Mouse (Mus musculus): ENCODE data around the gene C1qb. TPM values are rescaled to one million over a fixed set of nuclear protein-coding genes. Genes with fewer than 3 reads are reported as not detected.
A peak's percentile ranks its signal among the peaks of the same experiment; 100 is the strongest.

C1qb gene
- polyA plus RNA-seq, 1 experiment from 2014 or later: 10.6 TPM

DNA sequence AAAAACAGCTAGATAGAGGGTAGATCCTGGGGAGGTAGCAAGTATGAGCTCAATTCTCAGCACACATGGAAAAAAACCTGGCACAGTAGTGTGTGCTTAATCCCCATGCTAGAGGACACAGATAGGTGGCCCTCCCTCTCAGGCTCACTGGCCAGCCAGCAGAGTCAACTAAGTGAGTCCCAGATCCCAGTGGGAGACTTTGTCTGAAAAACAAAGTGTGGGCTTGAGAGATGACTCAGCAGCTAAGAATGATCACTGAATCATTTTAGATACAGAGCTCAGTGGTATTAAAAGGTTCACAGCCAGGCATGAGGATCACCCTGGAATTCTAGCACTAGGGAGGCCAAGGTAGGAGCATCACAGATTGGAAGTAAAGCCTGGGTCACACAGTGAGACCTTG is 21.8 kb upstream of the C1qb start:
- Histone ChIP-seq H3K9me3 (replicated peaks) (no peaks in the 10 kb centered on the region), H3K36me3 (no peaks in the 10 kb centered on the region), H3K27ac (no peak overlapping the region), H3K27me3 (ENCODE audit: low read depth, poor library complexity, severe bottlenecking) (peaks cover 90% of the 10 kb centered on the region), H3K4me1 (peaks cover 16% of the 10 kb centered on the region), H3K4me3 (no peak overlapping the region)
- no peak for DNase-seq (ENCODE audit: low spot score)

DNA sequence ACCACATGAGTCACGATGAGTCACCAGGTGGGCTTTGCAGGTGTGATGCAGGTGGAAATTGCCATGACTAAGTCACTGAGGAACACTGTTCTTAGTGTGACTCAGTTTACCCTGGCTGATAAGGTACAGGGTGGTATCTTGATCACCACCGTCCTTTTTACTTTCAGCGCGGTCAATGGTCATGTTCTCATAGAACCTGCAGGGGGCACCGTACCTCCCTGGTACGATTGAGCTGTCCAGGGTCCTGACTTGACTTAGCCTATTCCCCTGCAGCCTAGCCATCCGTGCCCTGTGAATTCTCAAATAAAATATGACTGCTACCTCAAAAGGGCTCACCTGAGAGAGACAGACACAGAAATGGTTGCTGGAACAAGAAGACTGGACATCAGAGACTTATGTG is 21.0 kb upstream of the C1qb start:
- H3K4me1 ChIP-seq: peaks cover 16% of the 10 kb centered on the region
- H3K27ac ChIP-seq: no peak overlapping the region
- H3K9me3 ChIP-seq (replicated peaks): no peaks in the 10 kb centered on the region
- no peak overlapping the region for H3K4me3 ChIP-seq
- H3K36me3 ChIP-seq: no peaks in the 10 kb centered on the region
- H3K27me3 ChIP-seq (ENCODE audit: low read depth, poor library complexity, severe bottlenecking): peaks cover 89% of the 10 kb centered on the region
- 16% methylated on average over 7 of the region's 7 CpGs for WGBS
- peak; percentile 81 for DNase-seq (ENCODE audit: low spot score)

DNA sequence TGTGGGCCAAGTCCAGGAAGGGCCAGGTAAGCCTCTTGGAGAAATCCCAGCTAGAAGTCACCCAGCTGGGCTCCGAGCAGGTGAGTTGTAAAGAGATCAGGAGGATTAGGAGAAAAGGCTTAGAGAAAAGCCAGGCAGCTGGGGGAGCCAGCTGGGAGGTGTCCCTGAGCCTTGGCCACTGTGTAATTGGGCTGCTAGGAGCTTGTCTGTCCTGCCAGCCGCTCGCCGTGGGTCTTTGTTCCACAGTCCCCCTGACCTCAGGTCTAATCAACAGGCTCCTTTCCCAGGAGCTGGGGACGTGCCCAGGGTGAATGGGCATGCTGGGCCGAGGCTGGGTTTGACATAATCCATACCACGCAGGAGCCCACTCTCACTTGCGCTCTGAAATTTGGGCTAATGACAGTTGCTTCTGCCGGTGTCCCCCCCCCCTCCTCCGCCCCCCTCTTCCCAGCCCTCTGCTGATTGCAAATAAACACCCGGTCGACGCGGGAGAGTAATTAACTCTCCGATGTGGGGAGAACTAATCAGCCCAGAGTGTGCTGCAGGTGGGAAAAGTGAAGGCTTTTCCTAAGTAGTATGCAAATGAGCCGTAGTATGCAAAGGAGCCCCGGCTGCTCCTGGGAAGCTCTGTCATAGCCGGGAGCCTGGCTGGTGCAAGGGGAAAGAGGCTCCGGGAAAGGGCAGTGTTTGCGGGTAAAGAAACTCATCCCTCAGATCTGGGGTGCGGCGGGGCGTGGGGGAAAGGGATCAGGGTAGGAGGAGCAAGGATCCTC is 19.0 kb upstream of the C1qb start:
- H3K9me3 ChIP-seq (replicated peaks): no peaks in the 10 kb centered on the region
- no peaks in the 10 kb centered on the region for H3K36me3 ChIP-seq
- WGBS: 2% methylated on average over 23 of the region's 23 CpGs
- DNase-seq (ENCODE audit: low spot score): no peak
- no peak overlapping the region for H3K4me3 ChIP-seq
- 0 out of 2 replicates have a peak, but pooled peaks cover 4% of the 10 kb centered on the region for H3K4me1 ChIP-seq
- peaks cover 69% of the 10 kb centered on the region for H3K27me3 ChIP-seq (ENCODE audit: low read depth, poor library complexity, severe bottlenecking)
- H3K27ac ChIP-seq: no peak overlapping the region

DNA sequence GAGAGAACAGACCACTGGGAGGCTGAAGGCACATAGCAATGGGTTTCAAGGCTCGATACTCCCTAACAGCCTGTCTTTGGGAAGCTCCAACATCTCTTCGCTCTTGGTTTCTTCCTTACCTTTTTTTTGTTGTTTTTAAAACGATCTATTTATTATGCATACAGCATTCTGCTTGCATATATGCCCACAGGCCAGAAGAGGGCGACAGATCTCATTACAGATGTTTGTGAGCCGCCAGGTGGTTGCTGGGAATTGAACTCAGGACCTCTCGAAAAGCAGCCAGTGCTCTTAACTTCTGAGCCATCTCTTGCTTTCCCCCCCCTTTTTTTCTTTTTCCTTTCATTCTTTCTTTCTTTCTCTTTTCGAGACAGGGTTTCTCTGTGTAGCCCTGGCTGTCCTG is 13.2 kb upstream of the C1qb start:
- peaks cover 72% of the 10 kb centered on the region for H3K27me3 ChIP-seq (ENCODE audit: low read depth, poor library complexity, severe bottlenecking)
- peaks cover 6% of the 10 kb centered on the region for H3K4me1 ChIP-seq
- DNase-seq (ENCODE audit: low spot score): no peak
- H3K4me3 ChIP-seq: no peak overlapping the region
- no peaks in the 10 kb centered on the region for H3K36me3 ChIP-seq
- no peak overlapping the region for H3K27ac ChIP-seq
- H3K9me3 ChIP-seq (replicated peaks): no peaks in the 10 kb centered on the region
- 67% methylated on average over 7 of the region's 7 CpGs for WGBS

DNA sequence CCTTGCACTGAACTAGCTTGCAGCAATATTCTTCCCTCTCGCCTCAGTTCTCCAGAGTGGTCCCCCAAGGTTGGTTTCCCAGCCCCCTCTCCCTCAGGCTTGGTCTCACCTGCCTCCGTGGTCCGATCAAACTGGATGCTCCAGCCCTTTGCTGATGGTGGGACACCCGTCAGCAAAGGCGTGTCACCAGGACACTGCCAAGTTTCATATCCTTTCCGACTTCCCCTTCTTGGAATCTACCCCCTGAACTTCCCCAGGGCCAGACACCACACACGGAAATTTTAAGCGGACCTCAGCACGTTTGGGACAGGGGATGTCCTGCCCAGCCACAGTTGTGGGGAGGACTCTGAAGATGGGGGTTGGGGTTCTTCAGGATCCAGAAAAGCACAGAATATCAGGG is 12.7 kb upstream of the C1qb start, which contains the start of gene C1qa:
Gene C1qa (minus strand): TSS at position 167 of the 400 bp plus-strand sequence.
- 79% methylated on average over 9 of the region's 9 CpGs for WGBS
- Histone ChIP-seq H3K4me3 (no peak within 1 kb of the TSS), H3K27ac (no peak within 1 kb of the TSS), H3K27me3 (ENCODE audit: low read depth, poor library complexity, severe bottlenecking) (peaks cover 72% of the 10 kb centered on the region), H3K36me3 (no peaks in the 10 kb centered on the region), H3K9me3 (replicated peaks) (no peaks in the 10 kb centered on the region), H3K4me1 (peaks cover 8% of the 10 kb centered on the region)
- no peak for DNase-seq (ENCODE audit: low spot score)

DNA sequence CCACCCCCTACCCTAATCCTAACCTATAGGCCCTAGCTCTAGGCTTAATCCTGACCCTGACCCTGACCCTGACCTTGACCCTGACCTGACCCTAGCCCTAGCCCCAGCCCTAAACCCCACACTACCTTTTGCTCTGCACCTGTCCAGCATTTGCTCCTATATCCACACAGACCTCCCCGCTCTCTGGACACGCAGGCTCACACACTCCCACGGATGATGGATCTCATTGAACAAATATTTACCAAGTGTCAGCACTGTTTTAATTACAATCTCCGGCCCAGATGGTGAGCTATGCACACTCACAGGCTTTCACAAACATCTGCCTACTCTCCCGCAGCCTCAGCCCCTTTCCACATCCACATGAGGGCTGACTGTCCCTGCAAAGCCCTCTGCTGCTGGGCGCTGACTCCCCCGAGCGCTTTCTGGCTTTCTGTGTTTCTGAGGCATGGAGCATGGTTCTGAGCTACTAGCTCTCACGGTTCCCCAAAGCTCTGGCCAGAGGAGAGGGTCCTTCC is 12.2 kb upstream of the C1qb start:
- no peaks in the 10 kb centered on the region for H3K9me3 ChIP-seq (replicated peaks)
- no peak overlapping the region for H3K4me3 ChIP-seq
- 82% methylated on average over 9 of the region's 9 CpGs for WGBS
- peaks cover 74% of the 10 kb centered on the region for H3K27me3 ChIP-seq (ENCODE audit: low read depth, poor library complexity, severe bottlenecking)
- H3K36me3 ChIP-seq: no peaks in the 10 kb centered on the region
- no peak for DNase-seq (ENCODE audit: low spot score)
- H3K27ac ChIP-seq: no peak overlapping the region
- H3K4me1 ChIP-seq: peaks cover 8% of the 10 kb centered on the region

DNA sequence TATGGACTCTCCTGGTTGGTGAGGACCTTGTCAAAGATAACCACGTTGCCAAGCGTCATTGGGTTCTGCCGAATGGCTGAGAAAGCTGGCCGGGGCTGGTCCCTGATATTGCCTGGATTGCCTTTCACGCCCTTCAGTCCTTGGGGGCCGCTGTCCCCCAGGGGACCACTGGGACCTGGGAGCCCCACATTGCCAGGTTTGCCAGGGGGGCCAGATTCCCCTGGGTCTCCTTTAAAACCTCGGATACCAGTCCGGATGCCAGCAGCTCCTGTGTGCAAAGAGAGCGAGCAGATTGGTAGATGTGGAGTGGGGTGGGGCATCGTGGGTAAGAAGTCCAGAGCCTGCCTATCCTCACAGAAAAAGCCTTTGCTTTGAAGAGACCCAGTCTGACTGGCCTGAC is 10.5 kb upstream of the C1qb start:
- Histone ChIP-seq H3K27me3 (ENCODE audit: low read depth, poor library complexity, severe bottlenecking) (peaks cover 80% of the 10 kb centered on the region), H3K4me3 (no peak overlapping the region), H3K27ac (no peak overlapping the region), H3K9me3 (replicated peaks) (no peaks in the 10 kb centered on the region), H3K4me1 (peaks cover 8% of the 10 kb centered on the region), H3K36me3 (no peaks in the 10 kb centered on the region)
- WGBS: 31% methylated on average over 10 of the region's 10 CpGs
- no peak for DNase-seq (ENCODE audit: low spot score)

DNA sequence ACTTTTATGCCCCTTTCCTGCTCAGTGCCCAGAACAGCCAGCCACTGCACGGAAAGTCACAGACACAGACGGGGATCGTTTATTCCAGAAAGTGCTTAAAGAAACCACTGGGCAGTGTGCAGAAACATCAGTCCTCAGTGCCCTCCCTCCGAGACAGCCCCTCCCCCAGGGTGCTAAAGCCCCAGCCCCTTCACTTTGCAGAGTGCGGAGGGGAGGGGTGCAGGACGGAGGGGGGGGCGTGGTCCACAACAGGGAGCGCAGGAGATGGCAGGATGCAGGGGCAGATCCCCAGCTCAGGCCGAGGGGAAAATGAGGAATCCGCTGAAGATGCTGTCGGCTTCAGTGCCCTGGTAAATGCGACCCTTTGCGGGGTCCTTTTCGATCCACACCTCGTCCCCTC is 9.9 kb upstream of the C1qb start:
- DNase-seq (ENCODE audit: low spot score): no peak
- 7% methylated on average over 14 of the region's 15 CpGs for WGBS
- Histone ChIP-seq H3K9me3 (replicated peaks) (no peaks in the 10 kb centered on the region), H3K4me1 (peaks cover 8% of the 10 kb centered on the region), H3K27me3 (ENCODE audit: low read depth, poor library complexity, severe bottlenecking) (peaks cover 86% of the 10 kb centered on the region), H3K4me3 (0 out of 2 replicates have a peak overlapping the region, but pooled peaks have one; percentile 15), H3K36me3 (no peaks in the 10 kb centered on the region), H3K27ac (no peak overlapping the region)

DNA sequence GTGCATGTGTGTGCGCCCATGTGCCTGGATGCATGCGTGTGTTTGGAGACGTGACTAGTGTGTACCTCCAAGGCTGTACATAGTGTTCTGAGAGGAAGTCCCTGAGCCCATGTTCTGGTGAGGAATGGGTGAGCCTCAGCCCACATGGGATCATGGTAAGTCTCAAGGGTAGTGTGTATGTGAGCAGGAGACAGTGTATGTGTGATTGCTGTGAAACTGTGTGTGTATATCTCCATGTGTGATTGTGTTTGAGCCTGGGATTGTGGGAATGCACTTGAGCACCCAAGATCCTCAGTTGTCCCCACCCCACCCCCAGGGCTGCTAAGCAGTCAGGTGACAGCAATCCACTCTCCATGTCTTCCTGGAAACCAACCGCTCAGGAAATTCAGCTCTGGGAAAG is 8.8 kb upstream of the C1qb start:
- Histone ChIP-seq H3K9me3 (replicated peaks) (no peaks in the 10 kb centered on the region), H3K4me3 (no peak overlapping the region), H3K36me3 (no peaks in the 10 kb centered on the region), H3K27me3 (ENCODE audit: low read depth, poor library complexity, severe bottlenecking) (peaks cover 94% of the 10 kb centered on the region), H3K4me1 (peaks cover 8% of the 10 kb centered on the region), H3K27ac (no peak overlapping the region)
- no peak for DNase-seq (ENCODE audit: low spot score)
- WGBS: 73% methylated on average over 4 of the region's 4 CpGs

DNA sequence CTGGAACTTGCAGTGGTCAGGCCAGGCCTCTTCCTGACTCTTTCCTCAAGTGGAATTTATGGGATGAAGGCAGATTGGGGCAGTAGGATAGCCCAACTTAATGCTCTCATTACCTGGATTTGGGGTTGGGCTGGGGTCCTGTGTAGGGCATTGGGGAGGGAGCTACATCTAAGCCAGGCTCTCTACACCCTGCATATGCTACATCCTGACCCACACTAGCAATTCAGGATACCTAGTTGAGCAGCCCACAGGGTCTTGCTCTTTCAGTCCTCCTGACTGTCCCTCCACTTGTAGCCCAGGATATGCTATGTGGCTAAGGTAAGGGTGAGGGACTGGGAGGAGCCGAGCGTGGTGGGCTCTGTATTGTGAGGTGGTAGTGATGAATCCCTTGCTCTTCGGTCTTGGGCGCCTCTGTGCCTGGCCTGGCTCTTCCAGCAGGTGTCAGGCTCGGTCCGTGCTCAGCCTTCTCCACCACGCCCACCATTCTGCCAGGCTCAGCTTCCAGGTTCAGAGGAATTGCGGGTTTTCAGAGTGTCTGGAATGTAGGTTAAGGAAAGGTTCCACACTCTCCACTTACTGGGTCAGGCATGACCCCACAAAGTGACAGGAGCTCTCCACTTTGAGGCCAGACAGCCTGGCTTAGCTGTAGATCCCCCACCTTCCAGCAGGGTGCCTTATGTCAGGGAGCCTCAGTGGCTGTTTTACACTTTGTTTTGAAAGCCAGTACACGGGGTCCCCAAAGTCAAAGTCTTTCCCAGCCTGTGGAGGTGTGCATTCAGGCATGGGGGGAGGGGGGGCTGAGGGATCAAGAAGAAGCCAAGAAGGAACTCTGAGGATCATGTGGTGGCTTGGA is 7.9 kb upstream of the C1qb start:
- DNase-seq (ENCODE audit: low spot score): peak; percentile 68
- H3K4me1 ChIP-seq: peaks cover 8% of the 10 kb centered on the region
- no peak overlapping the region for H3K4me3 ChIP-seq
- no peaks in the 10 kb centered on the region for H3K9me3 ChIP-seq (replicated peaks)
- WGBS: 5% methylated on average over 9 of the region's 9 CpGs
- peaks cover 89% of the 10 kb centered on the region for H3K27me3 ChIP-seq (ENCODE audit: low read depth, poor library complexity, severe bottlenecking)
- no peaks in the 10 kb centered on the region for H3K36me3 ChIP-seq
- no peak overlapping the region for H3K27ac ChIP-seq

DNA sequence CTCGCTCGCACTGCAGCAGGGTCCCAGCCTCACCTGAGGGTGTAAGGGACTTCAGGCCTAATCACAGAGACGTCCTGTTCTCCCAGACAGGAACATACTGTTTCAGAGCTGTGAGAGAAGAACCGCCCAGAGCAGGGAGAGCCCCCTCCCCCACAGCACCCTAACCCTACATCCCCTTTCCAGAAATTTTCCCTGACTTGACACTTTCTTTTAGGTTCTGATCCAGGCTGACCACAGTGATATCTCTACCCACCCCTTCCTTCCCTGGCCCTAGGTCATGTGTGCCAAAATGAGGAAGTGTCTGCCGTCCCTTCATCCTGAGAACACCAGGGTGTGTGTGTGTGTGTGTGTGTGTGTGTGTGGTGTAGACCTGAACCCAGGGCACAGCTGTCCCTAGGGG is 6.8 kb upstream of the C1qb start, which contains the start of gene C1qc:
Gene C1qc (minus strand): TSS at position 255 of the 400 bp plus-strand sequence.
- peaks cover 8% of the 10 kb centered on the region for H3K4me1 ChIP-seq
- no peaks in the 10 kb centered on the region for H3K9me3 ChIP-seq (replicated peaks)
- WGBS: 56% methylated on average over 5 of the region's 5 CpGs
- peaks cover 78% of the 10 kb centered on the region for H3K27me3 ChIP-seq (ENCODE audit: low read depth, poor library complexity, severe bottlenecking)
- no peak for DNase-seq (ENCODE audit: low spot score)
- H3K4me3 ChIP-seq: no peak within 1 kb of the TSS
- no peaks in the 10 kb centered on the region for H3K36me3 ChIP-seq
- H3K27ac ChIP-seq: no peak within 1 kb of the TSS

DNA sequence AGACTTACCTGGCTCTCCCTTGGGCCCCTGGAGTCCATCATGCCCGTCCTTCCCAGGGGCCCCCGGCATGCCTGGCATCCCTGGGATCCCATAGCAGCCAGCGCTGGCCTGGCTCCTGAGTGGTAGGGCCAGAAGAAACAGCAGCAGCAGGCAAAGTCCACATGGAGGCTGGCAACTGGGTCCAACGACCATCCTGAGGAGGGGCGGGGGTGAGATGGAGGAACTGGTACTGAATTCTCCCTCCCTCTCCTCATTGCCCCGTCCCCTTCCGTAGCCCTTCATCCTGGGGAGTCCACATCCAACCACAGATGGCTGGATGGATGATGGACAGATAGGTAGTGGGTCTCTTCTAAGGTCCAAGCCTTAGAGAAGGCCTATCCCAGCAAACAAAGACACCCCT is 6.4 kb upstream of the C1qb start:
- Histone ChIP-seq H3K4me3 (no peak overlapping the region), H3K36me3 (no peaks in the 10 kb centered on the region), H3K4me1 (peaks cover 8% of the 10 kb centered on the region), H3K27me3 (ENCODE audit: low read depth, poor library complexity, severe bottlenecking) (peaks cover 73% of the 10 kb centered on the region), H3K9me3 (replicated peaks) (no peaks in the 10 kb centered on the region), H3K27ac (no peak overlapping the region)
- no peak for DNase-seq (ENCODE audit: low spot score)
- 64% methylated on average over 7 of the region's 7 CpGs for WGBS

DNA sequence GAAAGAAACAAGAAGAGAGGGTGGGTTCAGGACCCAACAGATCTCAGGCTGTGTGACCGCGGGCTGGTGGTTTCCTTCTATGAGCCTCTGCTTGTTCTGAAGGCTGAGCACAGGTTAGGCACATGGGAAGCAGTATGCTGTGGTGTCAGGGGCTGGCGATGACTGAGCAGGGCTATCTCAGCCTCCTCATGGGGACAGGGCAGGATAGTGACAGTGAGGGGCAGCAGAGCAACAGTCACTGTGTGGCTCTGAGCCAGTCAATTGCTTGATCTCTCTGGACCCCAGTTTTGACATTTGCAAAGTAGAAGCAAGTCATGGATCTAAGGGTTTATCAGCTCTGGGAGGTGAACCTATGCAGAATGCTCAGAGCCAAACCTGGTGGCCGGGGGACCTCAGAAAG is 5.1 kb upstream of the C1qb start:
- Histone ChIP-seq H3K36me3 (no peaks in the 10 kb centered on the region), H3K9me3 (replicated peaks) (no peaks in the 10 kb centered on the region), H3K27me3 (ENCODE audit: low read depth, poor library complexity, severe bottlenecking) (peaks cover 61% of the 10 kb centered on the region), H3K27ac (no peak overlapping the region), H3K4me3 (no peak overlapping the region), H3K4me1 (peaks cover 8% of the 10 kb centered on the region)
- WGBS: 88% methylated on average over 4 of the region's 4 CpGs
- no peak for DNase-seq (ENCODE audit: low spot score)
